Mouse (Mus musculus) CD8-positive naive resting alpha-beta T cell, adult 2 months (primary cell): Measurements from ENCODE around the gene Fndc9.

Experiments used
- DNase-seq, 2 experiments: peaks; one replicate each; pipeline ENCODE4 v3.0.0; 2022; ENCODE audit warnings: low read depth in 2 of 2, low spot score in 2 of 2

The Fndc9 gene

DNA sequence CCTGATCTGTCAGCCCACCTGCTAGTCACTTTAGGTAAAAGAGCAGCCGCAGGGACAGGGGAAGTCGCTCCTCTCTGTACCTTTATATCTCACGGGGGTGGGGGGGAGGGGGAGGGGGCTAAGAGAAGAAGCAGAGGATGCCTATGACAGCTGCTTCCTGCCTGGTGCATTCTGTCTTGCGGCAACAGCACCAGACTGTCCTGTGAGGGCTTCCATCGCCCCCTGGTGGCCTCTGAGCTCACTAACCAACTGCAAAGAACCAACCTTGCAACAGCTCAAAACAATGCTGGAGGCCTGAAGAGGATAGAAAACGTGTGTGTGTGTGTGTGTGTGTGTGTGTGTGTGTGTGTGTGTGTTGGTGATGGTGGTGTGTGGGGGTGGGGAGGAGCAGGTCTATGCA is 40.0 kb downstream of the Fndc9 start:
- DNase-seq, result peak; percentile 75 to 81

DNA sequence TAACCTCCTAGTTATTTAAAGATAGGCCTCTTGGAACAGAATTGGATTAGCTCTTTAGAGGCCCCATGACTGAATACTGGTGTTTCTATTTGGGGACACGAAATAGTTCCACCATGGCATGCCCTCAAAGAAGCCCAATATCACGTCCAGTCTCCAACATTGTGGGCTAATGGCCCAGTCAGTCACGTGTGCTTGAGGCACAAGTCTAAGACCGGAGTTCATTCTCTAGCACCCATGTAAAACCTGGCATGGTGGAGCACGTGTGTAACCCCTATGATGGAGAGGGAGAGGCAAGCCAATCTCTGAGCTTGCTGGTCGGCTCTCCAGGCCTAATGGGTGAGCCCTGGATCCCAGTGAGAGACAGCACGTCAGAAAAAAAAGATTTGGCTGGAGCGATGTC is 40.8 kb downstream of the Fndc9 start:
- DNase-seq, result no peak

DNA sequence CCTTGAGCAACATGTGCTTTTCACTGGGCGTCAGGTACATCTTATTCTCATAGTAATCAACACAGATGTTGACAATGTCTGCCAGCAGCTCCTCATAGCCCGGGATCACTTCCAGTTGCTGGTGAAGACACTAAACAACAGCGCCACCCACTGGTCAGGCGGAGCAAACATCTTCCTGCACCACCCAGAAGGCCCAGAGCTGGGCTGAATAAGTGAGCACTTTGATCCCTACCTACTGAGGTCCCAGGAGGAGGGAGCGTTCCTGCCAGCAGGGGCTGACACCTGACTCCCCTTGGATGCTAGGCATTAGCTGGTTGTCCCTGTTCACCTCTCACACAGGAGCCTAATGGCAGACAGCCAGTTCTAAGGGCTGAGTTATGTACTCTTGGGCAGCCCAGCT is 41.4 kb downstream of the Fndc9 start:
- DNase-seq, result peak; percentile 21 to 51

DNA sequence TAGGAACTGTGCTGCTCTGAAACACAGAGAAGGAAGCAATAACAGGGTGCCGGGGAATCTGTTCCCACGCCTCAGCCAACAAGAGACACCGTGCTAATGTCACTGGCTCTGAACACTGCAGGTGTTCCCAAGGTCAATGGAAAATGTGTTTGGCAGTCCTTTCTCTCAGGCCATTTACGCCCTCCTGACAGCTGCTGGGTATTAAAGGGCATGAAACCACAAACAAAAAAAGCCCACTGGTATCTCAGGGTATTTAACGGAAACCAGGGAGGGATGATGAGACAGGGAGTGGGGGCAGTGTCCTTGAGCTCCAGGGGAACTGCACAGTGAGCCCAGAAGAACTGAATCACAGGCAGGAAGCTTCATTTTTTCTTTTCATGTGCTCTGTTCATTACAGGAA is 42.8 kb downstream of the Fndc9 start:
- no peak for DNase-seq

DNA sequence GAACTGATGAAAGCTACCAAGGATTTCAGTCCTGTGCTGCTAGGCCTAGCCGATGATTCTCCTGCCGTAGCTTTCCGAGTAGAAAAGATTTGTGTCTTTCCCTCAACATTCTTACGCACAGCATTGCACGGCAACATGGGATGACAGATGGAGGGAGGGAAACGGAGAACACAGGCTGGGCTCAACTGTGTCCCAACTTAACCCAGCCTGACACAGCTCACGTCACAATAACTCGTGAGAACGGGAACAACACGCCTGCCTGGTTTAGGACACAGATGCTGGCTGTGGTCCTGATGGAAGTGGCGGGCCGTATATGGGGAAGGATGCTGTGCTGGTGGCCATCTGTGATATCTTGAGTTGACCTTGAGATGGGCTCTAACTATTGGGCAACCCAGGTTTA is 43.4 kb downstream of the Fndc9 start:
- DNase-seq, result no peak

DNA sequence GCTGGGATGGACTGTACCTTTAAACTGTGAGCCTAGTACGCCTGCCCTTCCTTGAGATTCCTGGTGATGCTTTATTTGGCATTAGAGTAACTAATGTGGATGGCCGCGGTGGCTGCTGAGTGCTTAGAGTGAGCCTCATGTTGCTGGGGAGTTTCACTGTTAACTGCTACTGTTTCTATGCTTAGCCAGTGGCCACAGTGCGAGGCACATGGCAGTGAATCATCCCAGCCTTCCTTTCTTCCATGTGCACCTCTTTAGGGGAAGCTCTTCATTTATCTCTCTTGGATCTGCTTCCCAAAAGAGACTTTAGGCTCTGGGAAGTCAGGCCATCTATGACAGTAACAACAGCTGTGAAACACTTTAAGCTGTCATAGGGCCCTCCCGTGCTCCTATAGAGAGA is 47.3 kb downstream of the Fndc9 start:
- DNase-seq, result no peak

DNA sequence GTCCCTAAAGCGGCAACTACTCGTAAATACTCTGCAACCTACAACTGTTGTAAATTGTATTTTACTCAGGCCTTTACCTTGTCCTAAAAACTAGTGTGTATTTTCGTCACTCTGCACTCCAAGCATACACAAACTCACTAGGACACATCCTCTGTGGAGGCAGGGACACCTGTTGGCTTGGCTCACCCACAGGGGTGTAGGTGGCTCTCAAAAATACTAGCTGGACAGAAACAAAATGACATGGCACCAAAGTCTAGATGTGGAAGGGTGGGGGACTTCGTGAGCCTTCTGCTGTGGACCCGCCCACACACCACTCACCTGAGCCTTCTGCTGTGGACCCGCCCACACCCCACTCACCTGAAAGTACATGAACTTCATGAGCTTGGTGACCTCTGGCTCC is 48.5 kb downstream of the Fndc9 start:
- DNase-seq, result no peak

DNA sequence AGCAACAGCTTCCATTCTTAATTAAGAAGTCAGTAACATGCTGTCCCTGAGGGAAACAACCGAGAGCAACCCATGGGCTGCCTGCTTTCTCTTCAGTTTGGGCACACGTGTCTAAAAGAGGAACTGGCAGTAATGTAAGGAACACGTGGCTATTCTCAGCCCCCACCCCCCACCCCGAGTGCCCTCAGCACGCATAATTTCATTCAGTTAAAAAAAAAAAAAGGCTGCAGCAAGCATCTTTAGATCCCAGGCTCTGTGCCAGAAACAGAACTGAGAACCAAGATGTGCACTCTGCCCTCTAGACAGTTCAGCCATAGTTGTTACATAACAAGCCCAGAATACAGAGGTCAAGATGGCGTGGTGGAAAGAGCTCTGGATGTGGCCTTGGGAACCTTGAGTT is 51.5 kb downstream of the Fndc9 start:
- DNase-seq, result no peak

DNA sequence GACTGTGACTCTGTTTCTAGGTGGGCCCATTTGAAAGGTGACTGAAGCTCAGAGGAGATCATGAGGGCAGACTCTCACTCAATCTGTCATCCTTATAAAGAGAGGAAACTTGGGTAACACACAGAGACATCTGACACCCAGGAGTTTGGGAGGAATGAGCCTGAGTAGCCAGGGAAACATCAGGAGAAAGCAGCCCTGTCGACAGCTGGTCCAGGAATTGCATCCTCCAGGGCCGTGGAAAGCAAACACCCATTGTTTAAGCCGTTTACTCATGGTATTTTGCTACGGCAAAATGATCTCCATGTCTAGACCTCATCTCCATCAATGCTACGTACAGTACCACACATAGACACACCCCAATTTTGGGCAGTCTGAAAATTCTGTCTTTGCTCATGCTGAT is 52.8 kb downstream of the Fndc9 start:
- DNase-seq, result no peak

DNA sequence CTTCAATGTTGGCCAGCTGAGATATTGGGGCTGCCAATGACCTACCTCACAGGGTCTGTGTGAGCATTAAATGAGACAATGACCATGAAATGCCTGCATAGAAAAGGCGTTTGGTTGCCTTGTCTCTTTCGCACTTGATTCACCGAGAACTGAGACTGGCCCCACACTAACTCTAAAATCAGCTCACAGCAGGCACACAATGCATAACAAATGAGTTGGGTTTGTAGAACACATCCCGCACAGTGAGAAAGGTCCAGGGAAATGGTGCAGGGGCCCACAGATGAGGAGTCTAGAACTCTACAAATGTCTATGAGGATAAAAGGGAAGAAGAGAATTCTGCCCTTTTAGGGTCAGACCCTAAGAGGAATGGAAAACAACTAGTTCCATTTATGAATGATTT is 53.7 kb downstream of the Fndc9 start:
- no peak for DNase-seq
